Mouse (Mus musculus): ENCODE results near the gene Cux2. TPM values are rescaled to one million over a fixed set of nuclear protein-coding genes. Genes with fewer than 3 reads are reported as not detected.
A peak's percentile ranks its signal among the peaks of the same experiment; 100 is the strongest.

Gene Cux2
- polyA plus RNA-seq, 1 experiment = 36.7 TPM

- Histone ChIP-seq H3K4me1 (ENCODE audit: control insufficient read depth, insufficient read depth, low read length) (peaks cover 24% of the 10 kb centered on the region), H3K27ac (ENCODE audit: insufficient read depth, low read length) (no peak overlapping the region), H3K4me3 (replicated peaks; ENCODE audit: insufficient read depth, low read depth, low read length) (no peak overlapping the region), H3K27me3 (ENCODE audit: control insufficient read depth, insufficient read depth, low read length) (no peaks in the 10 kb centered on the region)
- DNase-seq = no peak
- TF ChIP-seq CTCF (IDR thresholded peaks at IDR 0.05; ENCODE audit: borderline replicate concordance, insufficient read depth, low read depth, low read length) = no peak
- TF ChIP-seq POLR2A (IDR thresholded peaks at IDR 0.05; ENCODE audit: borderline replicate concordance, insufficient read depth, low read length) = no peak
- 55% methylated on average over 10 of the region's 10 CpGs for WGBS
Observed at GRCm38 (mm10) chr5:121959688-121960087, 90.2 kb downstream of the Cux2 start.

- DNase-seq = no peak
- H3K4me1 ChIP-seq (ENCODE audit: control insufficient read depth, insufficient read depth, low read length) = peaks cover 24% of the 10 kb centered on the region
- WGBS = 53% methylated on average over 9 of the region's 9 CpGs
- TF ChIP-seq CTCF (IDR thresholded peaks at IDR 0.05; ENCODE audit: borderline replicate concordance, insufficient read depth, low read depth, low read length) = no peak
- no peak for TF ChIP-seq POLR2A (IDR thresholded peaks at IDR 0.05; ENCODE audit: borderline replicate concordance, insufficient read depth, low read length)
- no peaks in the 10 kb centered on the region for H3K27me3 ChIP-seq (ENCODE audit: control insufficient read depth, insufficient read depth, low read length)
- H3K27ac ChIP-seq (ENCODE audit: insufficient read depth, low read length) = no peak overlapping the region
- no peak overlapping the region for H3K4me3 ChIP-seq (replicated peaks; ENCODE audit: insufficient read depth, low read depth, low read length)
Observed at GRCm38 (mm10) chr5:121958551-121958950, 91.4 kb downstream of the Cux2 start.

GRCm38 (mm10) chr5:121955806-121956205, 94.1 kb downstream of the Cux2 start:
- WGBS = 48% methylated on average over 5 of the region's 5 CpGs
- Histone ChIP-seq H3K4me3 (replicated peaks; ENCODE audit: insufficient read depth, low read depth, low read length) (no peak overlapping the region), H3K4me1 (ENCODE audit: control insufficient read depth, insufficient read depth, low read length) (peaks cover 24% of the 10 kb centered on the region), H3K27ac (ENCODE audit: insufficient read depth, low read length) (no peak overlapping the region), H3K27me3 (ENCODE audit: control insufficient read depth, insufficient read depth, low read length) (no peaks in the 10 kb centered on the region)
- TF ChIP-seq POLR2A (IDR thresholded peaks at IDR 0.05; ENCODE audit: borderline replicate concordance, insufficient read depth, low read length) (no peak), CTCF (IDR thresholded peaks at IDR 0.05; ENCODE audit: borderline replicate concordance, insufficient read depth, low read depth, low read length) (no peak)
- DNase-seq = no peak

GRCm38 (mm10) chr5:121950175-121950574, 99.7 kb downstream of the Cux2 start:
- Histone ChIP-seq H3K4me3 (replicated peaks; ENCODE audit: insufficient read depth, low read depth, low read length) (no peak overlapping the region), H3K27me3 (ENCODE audit: control insufficient read depth, insufficient read depth, low read length) (no peaks in the 10 kb centered on the region; the same call in 1 of the 2 replicates), H3K4me1 (ENCODE audit: control insufficient read depth, insufficient read depth, low read length) (peaks cover 6% of the 10 kb centered on the region), H3K27ac (ENCODE audit: insufficient read depth, low read length) (no peak overlapping the region)
- 89% methylated on average over 2 of the region's 2 CpGs for WGBS
- TF ChIP-seq CTCF (IDR thresholded peaks at IDR 0.05; ENCODE audit: borderline replicate concordance, insufficient read depth, low read depth, low read length) (no peak), POLR2A (IDR thresholded peaks at IDR 0.05; ENCODE audit: borderline replicate concordance, insufficient read depth, low read length) (no peak)
- DNase-seq = no peak

GRCm38 (mm10) chr5:121949050-121949443, 100.9 kb downstream of the Cux2 start:
- WGBS = 78% methylated on average over 8 of the region's 8 CpGs
- H3K27ac ChIP-seq (ENCODE audit: insufficient read depth, low read length) = no peak overlapping the region
- no peak for DNase-seq
- H3K4me3 ChIP-seq (replicated peaks; ENCODE audit: insufficient read depth, low read depth, low read length) = no peak overlapping the region
- no peaks in the 10 kb centered on the region; the same call in 1 of the 2 replicates for H3K27me3 ChIP-seq (ENCODE audit: control insufficient read depth, insufficient read depth, low read length)
- TF ChIP-seq CTCF (IDR thresholded peaks at IDR 0.05; ENCODE audit: borderline replicate concordance, insufficient read depth, low read depth, low read length) (no peak), POLR2A (IDR thresholded peaks at IDR 0.05; ENCODE audit: borderline replicate concordance, insufficient read depth, low read length) (no peak)
- peaks cover 12% of the 10 kb centered on the region for H3K4me1 ChIP-seq (ENCODE audit: control insufficient read depth, insufficient read depth, low read length)

GRCm38 (mm10) chr5:121948302-121949049, 101.4 kb downstream of the Cux2 start:
- Histone ChIP-seq H3K27ac (ENCODE audit: insufficient read depth, low read length) (no peak overlapping the region), H3K27me3 (ENCODE audit: control insufficient read depth, insufficient read depth, low read length) (no peaks in the 10 kb centered on the region; the same call in 1 of the 2 replicates), H3K4me1 (ENCODE audit: control insufficient read depth, insufficient read depth, low read length) (peaks cover 17% of the 10 kb centered on the region), H3K4me3 (replicated peaks; ENCODE audit: insufficient read depth, low read depth, low read length) (peak overlapping the region; percentile 35)
- 15% methylated on average over 44 of the region's 44 CpGs for WGBS
- DNase-seq = peak; percentile 45 to 47
- no peak for TF ChIP-seq POLR2A (IDR thresholded peaks at IDR 0.05; ENCODE audit: borderline replicate concordance, insufficient read depth, low read length)
- TF ChIP-seq CTCF (IDR thresholded peaks at IDR 0.05; ENCODE audit: borderline replicate concordance, insufficient read depth, low read depth, low read length) = no peak

GRCm38 (mm10) chr5:121946657-121947245, 103.2 kb downstream of the Cux2 start:
- no peaks in the 10 kb centered on the region; the same call in 1 of the 2 replicates for H3K27me3 ChIP-seq (ENCODE audit: control insufficient read depth, insufficient read depth, low read length)
- WGBS = 68% methylated on average over 7 of the region's 7 CpGs
- peaks cover 17% of the 10 kb centered on the region for H3K4me1 ChIP-seq (ENCODE audit: control insufficient read depth, insufficient read depth, low read length)
- H3K27ac ChIP-seq (ENCODE audit: insufficient read depth, low read length) = no peak overlapping the region
- no peak for DNase-seq
- no peak overlapping the region for H3K4me3 ChIP-seq (replicated peaks; ENCODE audit: insufficient read depth, low read depth, low read length)
- TF ChIP-seq CTCF (IDR thresholded peaks at IDR 0.05; ENCODE audit: borderline replicate concordance, insufficient read depth, low read depth, low read length) = no peak
- no peak for TF ChIP-seq POLR2A (IDR thresholded peaks at IDR 0.05; ENCODE audit: borderline replicate concordance, insufficient read depth, low read length)

GRCm38 (mm10) chr5:121945819-121946218, 104.1 kb downstream of the Cux2 start:
- DNase-seq = peak; percentile 53 to 73
- TF ChIP-seq CTCF (IDR thresholded peaks at IDR 0.05; ENCODE audit: borderline replicate concordance, insufficient read depth, low read depth, low read length) (peak; percentile 76), POLR2A (IDR thresholded peaks at IDR 0.05; ENCODE audit: borderline replicate concordance, insufficient read depth, low read length) (no peak)
- H3K4me3 ChIP-seq (replicated peaks; ENCODE audit: insufficient read depth, low read depth, low read length) = no peak overlapping the region
- peaks cover 17% of the 10 kb centered on the region for H3K4me1 ChIP-seq (ENCODE audit: control insufficient read depth, insufficient read depth, low read length)
- H3K27me3 ChIP-seq (ENCODE audit: control insufficient read depth, insufficient read depth, low read length) = no peaks in the 10 kb centered on the region; the same call in 1 of the 2 replicates
- 50% methylated on average over 6 of the region's 6 CpGs for WGBS
- no peak overlapping the region for H3K27ac ChIP-seq (ENCODE audit: insufficient read depth, low read length)

Measured in cerebellum, adult 2 months (tissue).